Mouse (Mus musculus) lung, postnatal 0 days (tissue): ENCODE data around the gene Fndc11. TPM values are rescaled to one million over a fixed set of nuclear protein-coding genes. Genes with fewer than 3 reads are reported as not detected.

Experiments used
- ATAC-seq: fragments of 200-750 bp; cut with Nextera tagmentation; 2 replicates; pipeline ENCODE4 v1.8.0; 2017; ENCODE audit warnings: moderate library complexity
- DNase-seq: peaks from one replicate; pipeline ENCODE4 v3.0.0-alpha.2; 2016; ENCODE audit warnings: low spot score
- H3K27ac ChIP-seq: fragments of 300-500 bp; sonication (generic); 2 replicates; pipeline ENCODE4 v1.5.1; 2014; ENCODE audit warnings: antibody characterized with exemption, mild to moderate bottlenecking, low read length, mixed read lengths
- H3K27me3 ChIP-seq: fragments of 300-500 bp; sonication (generic); replicated peaks from 2 replicates; pipeline ENCODE4 v1.6.1; 2014; ENCODE audit warnings: low read length, mixed read lengths; ENCODE audit not compliant: insufficient read depth
- H3K36me3 ChIP-seq: fragments of 300-500 bp; sonication (generic); 2 replicates; pipeline ENCODE4 v1.6.1; 2014; ENCODE audit warnings: low read length, mixed read lengths; ENCODE audit not compliant: insufficient read depth
- H3K4me1 ChIP-seq: fragments of 300-500 bp; sonication (generic); 2 replicates; pipeline ENCODE4 v1.6.1; 2014; ENCODE audit warnings: antibody characterized with exemption, low read depth, low read length, mixed read lengths; ENCODE audit not compliant: insufficient read depth
- H3K4me2 ChIP-seq: fragments of 300-500 bp; sonication (generic); replicated peaks from 2 replicates; pipeline ENCODE4 v1.6.1; 2014; ENCODE audit warnings: low read depth, mild to moderate bottlenecking, low read length, moderate library complexity, mixed read lengths
- H3K4me3 ChIP-seq: fragments of 300-500 bp; sonication (generic); 2 replicates; pipeline ENCODE4 v1.5.1; 2014; ENCODE audit warnings: low read depth, low read length
- H3K9ac ChIP-seq: fragments of 300-500 bp; sonication (generic); replicated peaks from 2 replicates; pipeline ENCODE4 v1.6.1; 2014; ENCODE audit warnings: low read depth, mild to moderate bottlenecking
- H3K9me3 ChIP-seq: fragments of 300-500 bp; sonication (generic); 2 replicates; pipeline ENCODE4 v1.6.1; 2016; ENCODE audit warnings: low read length, mixed read lengths
- CTCF ChIP-seq: IDR thresholded peaks from 2 replicates; pipeline ENCODE4 v1.5.1; 2016; ENCODE audit warnings: antibody characterized with exemption, mild to moderate bottlenecking
- EP300 ChIP-seq: IDR thresholded peaks from 2 replicates; pipeline ENCODE4 v1.6.1; 2016; ENCODE audit warnings: antibody characterized with exemption, mild to moderate bottlenecking, control low read depth
- WGBS: fragments of 180-500 bp; shearing (Covaris S2); extraction: QIAGEN DNeasy Blood & Tissue Kit; methylation state at CpG from one replicate; pipeline ENCODE4 v1.1.7; 2014; 5-methylcytosine and 5-hydroxymethylcytosine counted together
- polyA plus RNA-seq: library from polyadenylated mRNA; unstranded; fragments of >200 nt; fragmentation: Nextera tagmentation; extraction: Ambion mirVana; gene quantifications from 2 replicates; pipeline ENCODE4 v1.2.1, GENCODE M21; 2015

Fndc11 gene
- polyA plus RNA-seq = 0.86 and 0.91 TPM in 2 replicates

- peak within 1 kb of the TSS; percentile 43 for H3K4me2 ChIP-seq
- H3K9me3 ChIP-seq = no peaks in the 10 kb centered on the region
- peak within 1 kb of the TSS; percentile 12; the same call in 1 of the 2 replicates for H3K4me3 ChIP-seq
- TF ChIP-seq CTCF (peak; percentile 63), EP300 (0 out of 2 replicates have a peak, but pooled peaks have one; percentile 6)
- H3K27me3 ChIP-seq = no peaks in the 10 kb centered on the region
- peak; percentile 93 for DNase-seq
- H3K4me1 ChIP-seq = peaks cover 12% of the 10 kb centered on the region; the same call in 1 of the 2 replicates
- no peak within 1 kb of the TSS for H3K9ac ChIP-seq
- peak within 1 kb of the TSS; percentile 83 for H3K27ac ChIP-seq
- ATAC-seq = peak; percentile 98
- 1% methylated on average over 25 of the region's 25 CpGs for WGBS
- no peaks in the 10 kb centered on the region for H3K36me3 ChIP-seq
These were observed at the start of gene Fndc11 for GRCm38 (mm10) chr2:181219538-181220216. Gene Fndc11, plus strand, starts transcription at chr2:181220013.

- H3K4me1 ChIP-seq = no peaks in the 10 kb centered on the region
- no peaks in the 10 kb centered on the region for H3K9me3 ChIP-seq
- H3K4me2 ChIP-seq = no peak overlapping the region
- no peak overlapping the region for H3K4me3 ChIP-seq
- no peak for TF ChIP-seq CTCF
- TF ChIP-seq EP300 = no peak
- H3K27me3 ChIP-seq = no peaks in the 10 kb centered on the region
- no peaks in the 10 kb centered on the region for H3K36me3 ChIP-seq
- ATAC-seq = no peak
- H3K9ac ChIP-seq = no peak overlapping the region
- DNase-seq = no peak
- WGBS = 88% methylated on average over 3 of the region's 3 CpGs
- H3K27ac ChIP-seq = no peak overlapping the region
These were observed 45.2 kb upstream of the Fndc11 start for GRCm38 (mm10) chr2:181174646-181175045.

DNA sequence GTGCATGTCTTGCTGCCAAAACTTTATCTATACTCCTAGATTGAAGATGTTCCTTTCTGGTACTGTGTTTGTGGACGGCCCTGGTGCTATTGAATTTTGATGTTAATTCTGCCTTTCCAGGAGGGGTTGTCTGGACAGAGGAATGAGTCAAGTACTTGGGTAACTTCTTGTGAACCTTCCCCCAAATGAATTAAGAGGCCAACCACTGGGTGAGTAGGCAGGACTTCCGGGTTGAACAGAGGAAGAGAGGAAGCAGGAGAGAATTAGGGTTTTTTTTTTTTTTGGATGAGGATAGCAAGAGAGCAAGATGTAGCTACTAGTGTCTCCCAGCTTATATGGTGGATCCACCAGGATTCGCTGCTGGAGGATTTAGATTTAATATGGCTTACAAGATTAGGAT lies 41.8 kb upstream of the Fndc11 start:
- WGBS = 68% methylated on average over 3 of the region's 3 CpGs
- H3K9ac ChIP-seq = no peak overlapping the region
- no peak overlapping the region for H3K27ac ChIP-seq
- TF ChIP-seq CTCF = no peak
- no peak for TF ChIP-seq EP300
- H3K9me3 ChIP-seq = no peaks in the 10 kb centered on the region
- no peaks in the 10 kb centered on the region for H3K4me1 ChIP-seq
- H3K36me3 ChIP-seq = no peaks in the 10 kb centered on the region
- H3K4me3 ChIP-seq = no peak overlapping the region
- ATAC-seq = no peak
- no peak for DNase-seq
- no peak overlapping the region for H3K4me2 ChIP-seq
- H3K27me3 ChIP-seq = no peaks in the 10 kb centered on the region

DNA sequence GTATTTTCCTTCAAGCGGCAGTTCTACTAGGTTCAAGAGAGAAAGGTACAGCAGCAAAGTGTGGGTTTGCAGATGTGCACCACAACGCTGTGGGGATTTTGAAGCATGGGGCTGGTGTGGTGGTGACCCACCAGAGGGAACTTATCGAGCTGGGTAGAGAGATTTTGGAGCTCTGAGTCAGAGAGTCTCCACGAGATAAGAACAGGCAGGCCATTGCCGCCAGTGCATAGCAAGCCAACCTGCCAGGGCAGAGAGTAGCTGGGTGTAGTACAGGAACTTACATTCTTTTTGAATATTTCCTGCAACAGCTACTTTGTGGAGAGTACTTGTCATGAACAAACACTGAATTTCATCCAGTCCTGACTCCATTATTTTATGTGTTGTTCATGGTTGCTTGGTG lies 41.3 kb upstream of the Fndc11 start:
- Histone ChIP-seq H3K4me3 (no peak overlapping the region), H3K9me3 (no peaks in the 10 kb centered on the region), H3K27ac (no peak overlapping the region), H3K9ac (no peak overlapping the region), H3K36me3 (no peaks in the 10 kb centered on the region), H3K27me3 (no peaks in the 10 kb centered on the region), H3K4me2 (no peak overlapping the region), H3K4me1 (no peaks in the 10 kb centered on the region)
- TF ChIP-seq EP300 (no peak), CTCF (no peak)
- DNase-seq = no peak
- 57% methylated on average over 5 of the region's 5 CpGs for WGBS
- ATAC-seq = no peak

DNA sequence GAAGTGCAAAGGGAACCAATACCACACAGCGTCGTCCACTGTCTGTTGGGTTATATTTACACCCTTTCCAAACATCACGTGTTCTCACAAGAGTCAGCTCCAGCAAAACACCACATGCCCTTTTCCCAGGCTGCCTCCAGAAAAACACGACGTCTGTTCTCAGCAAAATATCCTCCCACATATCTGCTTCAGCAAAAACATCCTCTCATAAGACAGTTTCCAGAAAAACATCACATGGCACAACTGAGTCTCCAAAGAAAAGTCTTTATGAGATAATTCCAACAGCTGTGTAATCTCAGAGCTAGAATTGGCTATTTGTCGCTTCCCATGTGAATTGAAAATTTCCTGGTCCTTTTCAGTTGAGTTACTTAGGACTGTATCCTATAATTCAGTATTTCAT lies 38.9 kb upstream of the Fndc11 start:
- Histone ChIP-seq H3K27me3 (no peaks in the 10 kb centered on the region), H3K36me3 (no peaks in the 10 kb centered on the region), H3K9me3 (no peaks in the 10 kb centered on the region), H3K4me1 (no peaks in the 10 kb centered on the region), H3K9ac (no peak overlapping the region), H3K4me3 (no peak overlapping the region), H3K4me2 (no peak overlapping the region), H3K27ac (no peak overlapping the region)
- 75% methylated on average over 6 of the region's 6 CpGs for WGBS
- TF ChIP-seq EP300 = no peak
- no peak for TF ChIP-seq CTCF
- ATAC-seq (no peak), DNase-seq (no peak)

DNA sequence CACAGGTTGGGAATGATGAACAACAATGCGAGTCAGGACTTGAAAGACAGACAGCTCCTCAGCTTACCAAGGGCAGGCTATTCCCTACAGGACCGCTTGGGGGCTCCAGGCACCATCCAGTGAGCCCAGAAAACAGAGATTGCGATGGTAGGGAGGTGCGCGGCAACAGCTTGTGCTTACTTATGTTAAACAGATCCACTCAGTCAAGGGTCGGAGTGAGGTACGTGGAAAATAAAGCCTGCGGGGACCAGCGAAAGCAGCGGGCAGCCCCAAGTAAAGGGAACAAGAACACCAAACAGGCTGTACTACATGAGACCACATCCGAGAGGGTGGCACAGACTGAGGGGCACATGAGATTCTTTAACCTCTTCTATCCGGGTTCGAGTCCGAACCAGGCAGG lies 33.2 kb upstream of the Fndc11 start:
- H3K36me3 ChIP-seq = no peaks in the 10 kb centered on the region
- peak overlapping the region; percentile 79; the same call in 1 of the 2 replicates for H3K9ac ChIP-seq
- peak overlapping the region; percentile 78 for H3K4me2 ChIP-seq
- H3K9me3 ChIP-seq = no peaks in the 10 kb centered on the region
- peaks cover 9% of the 10 kb centered on the region; the same call in 1 of the 2 replicates for H3K4me1 ChIP-seq
- DNase-seq (peak; percentile 95), ATAC-seq (peak; percentile 80)
- H3K27me3 ChIP-seq = no peaks in the 10 kb centered on the region
- peak overlapping the region; percentile 97 for H3K27ac ChIP-seq
- under 1% methylated on average over 14 of the region's 14 CpGs for WGBS
- peak; percentile 99 for TF ChIP-seq CTCF
- no peak for TF ChIP-seq EP300
- H3K4me3 ChIP-seq = peak overlapping the region; percentile 68
